Mouse (Mus musculus): ENCODE results near the gene Tjap1. TPM values are rescaled to one million over a fixed set of nuclear protein-coding genes. Genes with fewer than 3 reads are reported as not detected.

The Tjap1 gene
- 56.3 and 96.3 TPM in 2 replicates for polyA plus RNA-seq (2012; ENCODE audit: low replicate concordance)

GRCm38 (mm10) chr17:46282483-46283123 is at the start of gene Tjap1:
TSS of gene Tjap1 (minus strand) at chr17:46283026.

GRCm38 (mm10) chr17:46327906-46328534 is 45.2 kb upstream of the Tjap1 start, which contains the start of gene Abcc10:
TSS of gene Abcc10 (minus strand) at chr17:46328352.

GRCm38 (mm10) chr17:46297364-46298219 is 14.8 kb upstream of the Tjap1 start, which contains the start of gene Dlk2:
TSS of gene Dlk2 (plus strand) at chr17:46297421.

GRCm38 (mm10) chr17:46253452-46254084 is 29.3 kb downstream of the Tjap1 start, which contains the start of gene Lrrc73:
TSS of gene Lrrc73 (plus strand) at chr17:46253531.

GRCm38 (mm10) chr17:46247512-46248188 is 35.2 kb downstream of the Tjap1 start, which contains the start of the genes Polr1c and Yipf3:
TSS of gene Polr1c (minus strand) at chr17:46248054.
TSS of gene Yipf3 (plus strand) at chr17:46248080.

Other genes starting within 250 kb of the Tjap1 start
- 38.3 and 76.8 TPM in 2 replicates for gene Mrps18a, start 172.0 kb downstream of the Tjap1 start, polyA plus RNA-seq (2012; ENCODE audit: low replicate concordance)
- 0.75 TPM in 1 of 2 replicates, not detected in the other for gene Rsph9, start 138.8 kb downstream of the Tjap1 start, polyA plus RNA-seq (2012; ENCODE audit: low replicate concordance)
- 3.1 and 13.1 TPM in 2 replicates for gene Mad2l1bp, start 129.5 kb downstream of the Tjap1 start, polyA plus RNA-seq (2012; ENCODE audit: low replicate concordance)
- gene Gtpbp2, start 122.0 kb downstream of the Tjap1 start, polyA plus RNA-seq (2012; ENCODE audit: low replicate concordance) = 115 and 348 TPM in 2 replicates
- 0.76 and 1.9 TPM in 2 replicates for gene Polh, start 80.4 kb downstream of the Tjap1 start, polyA plus RNA-seq (2012; ENCODE audit: low replicate concordance)
- 5.3 and 8.5 TPM in 2 replicates for gene Xpo5, start 80.2 kb downstream of the Tjap1 start, polyA plus RNA-seq (2012; ENCODE audit: low replicate concordance)
- 5.7 and 13.6 TPM in 2 replicates for gene Polr1c, start 35.0 kb downstream of the Tjap1 start, polyA plus RNA-seq (2012; ENCODE audit: low replicate concordance)
- 192 and 236 TPM in 2 replicates for gene Yipf3, start 34.9 kb downstream of the Tjap1 start, polyA plus RNA-seq (2012; ENCODE audit: low replicate concordance)
- 0.84 and 1.2 TPM in 2 replicates for gene Lrrc73, start 29.5 kb downstream of the Tjap1 start, polyA plus RNA-seq (2012; ENCODE audit: low replicate concordance)
- gene Dlk2, start 14.4 kb upstream of the Tjap1 start, polyA plus RNA-seq (2012; ENCODE audit: low replicate concordance) = 0.26 and 0.53 TPM in 2 replicates
- 12.3 and 28.5 TPM in 2 replicates for gene Abcc10, start 45.3 kb upstream of the Tjap1 start, polyA plus RNA-seq (2012; ENCODE audit: low replicate concordance)
- 30.3 and 42.6 TPM in 2 replicates for gene Zfp318, start 100.7 kb upstream of the Tjap1 start, polyA plus RNA-seq (2012; ENCODE audit: low replicate concordance)
- 2.9 and 3.6 TPM in 2 replicates for gene Crip3, start 145.9 kb upstream of the Tjap1 start, polyA plus RNA-seq (2012; ENCODE audit: low replicate concordance)
- not detected in 2 replicates for gene Slc22a7, start 155.4 kb upstream of the Tjap1 start, polyA plus RNA-seq (2012; ENCODE audit: low replicate concordance)
- 3.0 and 6.6 TPM in 2 replicates for gene Ttbk1, start 204.6 kb upstream of the Tjap1 start, polyA plus RNA-seq (2012; ENCODE audit: low replicate concordance)
- gene Dnph1, start 213.7 kb upstream of the Tjap1 start, polyA plus RNA-seq (2012; ENCODE audit: low replicate concordance) = 1.2 and 3.1 TPM in 2 replicates